Mouse (Mus musculus) olfactory bulb, adult 2 months (tissue): ENCODE results near the gene Kalrn.

ENCODE experiments used
- CTCF ChIP-seq: fragments of 200-500 bp; IDR thresholded peaks from 2 replicates; pipeline ENCODE4 v1.5.1; 2012; ENCODE audit warnings: low read depth, mild to moderate bottlenecking, low read length, moderate library complexity; ENCODE audit not compliant: insufficient read depth
- POLR2A ChIP-seq: fragments of 200-500 bp; IDR thresholded peaks from 2 replicates; pipeline ENCODE4 v1.6.1; 2012; ENCODE audit warnings: mild to moderate bottlenecking, low read depth, low read length, moderate library complexity; ENCODE audit not compliant: insufficient read depth

DNA sequence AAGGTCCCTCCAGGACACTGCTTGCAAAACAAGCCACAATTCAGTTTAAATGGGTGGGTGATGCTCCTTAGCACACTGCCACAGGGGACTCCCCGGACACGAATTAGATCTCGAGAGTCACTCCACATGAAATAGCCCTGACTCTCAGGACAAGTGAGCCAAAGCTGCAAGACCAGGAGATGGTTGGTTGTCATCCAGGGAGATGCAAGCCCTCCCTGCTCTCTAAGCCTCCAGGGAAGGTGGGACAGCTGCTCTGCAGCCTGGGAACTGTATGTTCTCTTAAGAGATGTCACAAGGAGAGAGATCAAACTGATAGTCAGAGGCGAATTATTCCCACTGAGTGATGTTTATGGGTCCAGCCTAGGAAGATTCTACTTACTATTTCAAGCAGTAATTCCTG is 101.9 kb downstream of the Kalrn start:
- TF ChIP-seq POLR2A (no peak), CTCF (no peak)
